In the genomic region with DNA sequence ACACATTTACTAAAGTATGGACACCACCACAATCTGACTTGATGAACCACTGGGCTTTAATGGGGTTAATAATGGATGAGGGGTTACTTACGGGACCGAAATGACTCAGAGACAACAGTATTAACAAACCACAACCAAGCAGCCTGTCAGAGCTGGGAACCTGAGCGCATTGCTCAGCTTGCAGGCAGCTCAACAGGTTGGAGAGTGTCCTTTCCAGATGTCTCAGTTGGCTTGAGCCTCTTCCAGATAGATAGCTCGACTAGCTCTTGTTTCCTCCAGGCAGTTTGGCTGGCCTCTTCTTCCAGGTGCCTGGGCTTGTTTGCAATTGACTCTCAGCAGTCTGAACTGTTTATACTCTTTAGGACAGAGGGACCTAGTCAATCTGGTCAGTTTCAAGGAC, we compare ENCODE assay signal across 27 mouse cellular contexts. TPM values are rescaled to one million over a fixed set of nuclear protein-coding genes. Genes with fewer than 3 reads are reported as not detected.
A peak's percentile ranks its signal among the peaks of the same experiment; 100 is the strongest.
DNase-seq lines count a peak whose midpoint lies in the region; ATAC-seq and TF ChIP-seq lines count a peak whose summit lies in the region.
"Had no signal": no experiment of that assay in that cellular context is flagged by ENCODE, and none has a peak within 500 bp of the region (broad histone marks: within the 10 kb centered on the region; RNA-seq: fewer than 3 reads in every experiment).

No protein-coding gene starts in this region.

- H3K4me1 ChIP-seq in embryonic facial prominence, embryonic 14.5 days (ENCODE audit: control insufficient read depth, insufficient read depth, low read length), result no peaks in the 10 kb centered on the region
- no peaks in the 10 kb centered on the region for H3K4me1 ChIP-seq in embryonic facial prominence, embryonic 10.5 days
- H3K4me1 ChIP-seq in heart, embryonic 10.5 days, result no peaks in the 10 kb centered on the region
- no peaks in the 10 kb centered on the region for H3K4me1 ChIP-seq in heart, adult 2 months (ENCODE audit: control insufficient read depth, insufficient read depth, low read length)
- H3K4me1 ChIP-seq: hindbrain, embryonic 10.5 days; neural tube, embryonic 13.5 days had no signal

- TF ChIP-seq EP300 in heart, adult 2 months (IDR thresholded peaks at IDR 0.05; ENCODE audit: insufficient read depth, low read depth, low read length), result no peak

- no peak for TF ChIP-seq POLR2A in heart, adult 2 months (IDR thresholded peaks at IDR 0.05; ENCODE audit: insufficient read depth, low read depth, low read length)

- H3K27ac ChIP-seq in embryonic facial prominence, embryonic 14.5 days (replicated peaks; ENCODE audit: low read depth, low read length), result no peak overlapping the region
- no peak overlapping the region for H3K27ac ChIP-seq in embryonic facial prominence, embryonic 10.5 days (replicated peaks)
- no peak overlapping the region for H3K27ac ChIP-seq in heart, embryonic 10.5 days
- no peak overlapping the region for H3K27ac ChIP-seq in heart, adult 2 months
- H3K27ac ChIP-seq: hindbrain, embryonic 10.5 days; liver, embryonic 13.5 days; neural tube, embryonic 13.5 days had no signal

- H3K9ac ChIP-seq in embryonic facial prominence, embryonic 14.5 days (ENCODE audit: low read depth, low read length), result no peak overlapping the region
- no peak overlapping the region for H3K9ac ChIP-seq in heart, adult 2 months (ENCODE audit: low read depth, low read length)
- H3K9ac ChIP-seq: forebrain, postnatal 0 days; liver, embryonic 13.5 days; lung, embryonic 14.5 days; neural tube, embryonic 13.5 days had no signal

- intact Hi-C loops in heart, adult 2 months (cut with DNase I), result no loop called here

- H3K4me3 ChIP-seq in embryonic facial prominence, embryonic 14.5 days (ENCODE audit: low read depth, low read length), result no peak overlapping the region
- no peak overlapping the region for H3K4me3 ChIP-seq in embryonic facial prominence, embryonic 10.5 days
- no peak overlapping the region for H3K4me3 ChIP-seq in heart, embryonic 10.5 days
- no peak overlapping the region for H3K4me3 ChIP-seq in heart, adult 2 months
- H3K4me3 ChIP-seq: hindbrain, embryonic 10.5 days; liver, embryonic 13.5 days; neural tube, embryonic 13.5 days had no signal

- no peak for TF ChIP-seq CTCF in heart, adult 2 months (IDR thresholded peaks at IDR 0.05)

- H3K9me3 ChIP-seq in embryonic facial prominence, embryonic 14.5 days (ENCODE audit: control insufficient read depth, low read length), result no peaks in the 10 kb centered on the region
- H3K9me3 ChIP-seq in embryonic facial prominence, embryonic 10.5 days, result no peaks in the 10 kb centered on the region
- no peaks in the 10 kb centered on the region for H3K9me3 ChIP-seq in heart, embryonic 10.5 days
- H3K9me3 ChIP-seq: G1E; hindbrain, embryonic 10.5 days; liver, embryonic 13.5 days; neural tube, embryonic 13.5 days had no signal

- no peak for ATAC-seq in embryonic facial prominence, embryonic 14.5 days (ENCODE audit: low read depth)
- ATAC-seq: activated CD4-positive, CD25-positive, alpha-beta regulatory T cell, adult 4 months; forebrain, postnatal 0 days; hindbrain, embryonic 16.5 days; intestine, embryonic 16.5 days had no signal

- H3K4me2 ChIP-seq in embryonic facial prominence, embryonic 14.5 days (ENCODE audit: low read depth, low read length), result no peak overlapping the region
- H3K4me2 ChIP-seq: heart, embryonic 11.5 days; liver, embryonic 13.5 days; lung, embryonic 14.5 days; neural tube, embryonic 13.5 days had no signal

- WGBS in embryonic facial prominence, embryonic 14.5 days, result 44% methylated on average over 4 of the region's 4 CpGs
- 64% methylated on average over 4 of the region's 4 CpGs for WGBS in embryonic facial prominence, embryonic 10.5 days
- WGBS in heart, embryonic 10.5 days, result 52% methylated on average over 4 of the region's 4 CpGs
- 49% methylated on average over 4 of the region's 4 CpGs for WGBS in heart, adult 2 months

- no peaks in the 10 kb centered on the region for H3K36me3 ChIP-seq in embryonic facial prominence, embryonic 14.5 days (ENCODE audit: control insufficient read depth, insufficient read depth, low read length)
- no peaks in the 10 kb centered on the region for H3K36me3 ChIP-seq in embryonic facial prominence, embryonic 10.5 days (replicated peaks)
- H3K36me3 ChIP-seq in heart, embryonic 10.5 days, result no peaks in the 10 kb centered on the region
- H3K36me3 ChIP-seq in heart, adult 2 months (ENCODE audit: control insufficient read depth, insufficient read depth, low read length), result no peaks in the 10 kb centered on the region
- H3K36me3 ChIP-seq: G1E; hindbrain, embryonic 10.5 days; liver, embryonic 13.5 days; neural tube, embryonic 13.5 days had no signal

- peak; percentile 51 for DNase-seq in embryonic facial prominence, embryonic 14.5 days (ENCODE audit: low spot score)
- no peak for DNase-seq in embryonic facial prominence, embryonic 10.5 days (ENCODE audit: low spot score)
- peak; percentile 51 for DNase-seq in heart, embryonic 10.5 days (ENCODE audit: low spot score)
- DNase-seq in heart, adult 2 months, result no peak
- DNase-seq in urinary bladder, postnatal 14 days (ENCODE audit: low spot score), result peak; percentile 33
- DNase-seq in urinary bladder, postnatal 4 days (ENCODE audit: low spot score in 2 of 2), result no peak
- DNase-seq in skeletal muscle tissue, adult 2 months (ENCODE audit: low read depth, low spot score), result peak; percentile 19
- DNase-seq in neural tube, embryonic 10.5 days (ENCODE audit: extremely low spot score, low spot score), result no peak
- DNase-seq: adrenal gland, adult 8-10 months; cerebellum, adult 18-20 months; forebrain, postnatal 0 days; kidney, adult 9 months; kidney, postnatal 14 days; liver, embryonic 13.5 days; lung, embryonic 14.5 days; lung, postnatal 4 days; midbrain, embryonic 14.5 days; right cerebral cortex, adult 18-20 months; right cerebral cortex, postnatal 4 days; thymus, postnatal 14 days had no signal

- no peaks in the 10 kb centered on the region for H3K27me3 ChIP-seq in embryonic facial prominence, embryonic 14.5 days (replicated peaks; ENCODE audit: control insufficient read depth, insufficient read depth, low read length)
- no peaks in the 10 kb centered on the region for H3K27me3 ChIP-seq in embryonic facial prominence, embryonic 10.5 days (replicated peaks; ENCODE audit: low read depth, poor library complexity, severe bottlenecking)
- no peaks in the 10 kb centered on the region for H3K27me3 ChIP-seq in heart, embryonic 10.5 days (ENCODE audit: insufficient read depth, poor library complexity, severe bottlenecking)
- H3K27me3 ChIP-seq in heart, adult 2 months (ENCODE audit: control insufficient read depth, insufficient read depth, low read length), result no peaks in the 10 kb centered on the region
- H3K27me3 ChIP-seq: liver, embryonic 13.5 days; neural tube, embryonic 13.5 days had no signal

- H3K79me2 ChIP-seq in heart, adult 2 months (replicated peaks; ENCODE audit: control insufficient read depth, insufficient read depth, low read length), result no peaks in the 10 kb centered on the region

RNA-seq across cellular contexts. Expression of gene Sc5d, which starts 8.6 kb away (rescaled TPM):
- polyA plus RNA-seq in embryonic facial prominence, embryonic 14.5 days (2014; fragmentation: Nextera tagmentation; extraction: Ambion mirVana), result 32.3 and 38.3 TPM in 2 replicates
- 57.7 and 58.1 TPM in 2 replicates for polyA plus RNA-seq in embryonic facial prominence, embryonic 10.5 days (2016; fragmentation: Nextera tagmentation; extraction: Ambion mirVana)
- 51.5 and 58.1 TPM in 2 replicates for polyA plus RNA-seq in heart, embryonic 10.5 days (2016; fragmentation: Nextera tagmentation; extraction: Ambion mirVana)
- total RNA-seq in heart, adult 2 months (2021), result 10 to 100 TPM; 15.8 to 19.1 TPM
- 24.3 and 59.2 TPM in 2 replicates for polyA plus RNA-seq in heart, adult 2 months (2012; rRNA removed)

Comparison
In these comparisons a context has a peak if more than half of its experiments do, and no peak if none do; other contexts are left out.
1. DNase-seq: peak in embryonic facial prominence, embryonic 14.5 days (single experiment), heart, embryonic 10.5 days (single experiment), urinary bladder, postnatal 14 days (single experiment) and skeletal muscle tissue, adult 2 months (single experiment); none in embryonic facial prominence, embryonic 10.5 days (single experiment), heart, adult 2 months (0 of 2), urinary bladder, postnatal 4 days (0 of 2) and neural tube, embryonic 10.5 days (single experiment).